Mouse (Mus musculus) lung, postnatal 14 days (tissue): ENCODE measurements at regions not wholly inside any gene's neighbourhood (a gene's known extent, or its start where the extent isn't known, plus 50 kb on each side); places are given as distances from the start of the nearest gene placed in this dataset.
"Not testable (repeated sequence)": the region's sequence is repeated elsewhere in the genome, so short reads cannot be mapped to it uniquely, and the experiment has no call there.

Experiments
- DNase-seq: peaks from one replicate; pipeline ENCODE4 v3.0.0; 2021

DNA sequence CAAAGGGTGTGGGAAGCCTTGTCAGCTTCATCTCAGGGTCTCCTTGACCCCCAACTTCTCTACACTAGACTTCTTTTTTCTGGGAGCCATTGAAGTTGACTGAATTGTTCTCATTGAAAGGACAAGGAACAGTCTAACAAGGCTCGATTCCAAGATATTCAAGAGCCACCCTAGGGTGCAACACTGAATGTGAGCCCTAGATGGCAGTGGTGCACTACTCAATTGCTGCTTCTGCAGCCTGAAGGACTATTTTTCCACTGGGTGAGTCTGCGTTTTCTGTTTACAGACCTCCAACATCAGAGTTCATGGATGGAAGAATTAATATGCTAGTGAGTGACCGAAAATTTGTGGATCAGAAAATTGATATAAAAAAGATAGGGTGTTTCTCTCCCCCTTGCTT, 161.5 kb downstream of the Hpcal1 start:
- DNase-seq = peak; percentile 54

DNA sequence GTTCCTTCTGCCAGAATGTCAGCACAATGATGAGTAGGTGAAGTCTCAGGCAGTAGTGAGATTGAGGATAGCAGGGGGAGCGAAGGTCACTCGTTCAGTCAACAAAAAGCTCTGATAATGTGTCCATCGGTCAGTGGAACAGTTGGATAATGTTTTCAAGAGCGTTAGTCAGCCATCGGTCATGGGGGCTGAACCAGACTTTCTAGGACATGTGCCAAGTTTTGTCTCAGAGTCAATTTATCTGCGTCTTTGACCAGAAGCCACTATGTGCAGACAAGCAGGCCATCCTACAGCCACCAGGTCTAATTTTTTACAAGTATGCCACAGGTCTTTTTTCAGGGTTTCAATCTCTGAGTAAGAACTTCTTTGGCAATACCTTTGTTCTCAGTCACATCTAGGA, 181.8 kb downstream of the Hpcal1 start:
- DNase-seq = not testable (repeated sequence)

DNA sequence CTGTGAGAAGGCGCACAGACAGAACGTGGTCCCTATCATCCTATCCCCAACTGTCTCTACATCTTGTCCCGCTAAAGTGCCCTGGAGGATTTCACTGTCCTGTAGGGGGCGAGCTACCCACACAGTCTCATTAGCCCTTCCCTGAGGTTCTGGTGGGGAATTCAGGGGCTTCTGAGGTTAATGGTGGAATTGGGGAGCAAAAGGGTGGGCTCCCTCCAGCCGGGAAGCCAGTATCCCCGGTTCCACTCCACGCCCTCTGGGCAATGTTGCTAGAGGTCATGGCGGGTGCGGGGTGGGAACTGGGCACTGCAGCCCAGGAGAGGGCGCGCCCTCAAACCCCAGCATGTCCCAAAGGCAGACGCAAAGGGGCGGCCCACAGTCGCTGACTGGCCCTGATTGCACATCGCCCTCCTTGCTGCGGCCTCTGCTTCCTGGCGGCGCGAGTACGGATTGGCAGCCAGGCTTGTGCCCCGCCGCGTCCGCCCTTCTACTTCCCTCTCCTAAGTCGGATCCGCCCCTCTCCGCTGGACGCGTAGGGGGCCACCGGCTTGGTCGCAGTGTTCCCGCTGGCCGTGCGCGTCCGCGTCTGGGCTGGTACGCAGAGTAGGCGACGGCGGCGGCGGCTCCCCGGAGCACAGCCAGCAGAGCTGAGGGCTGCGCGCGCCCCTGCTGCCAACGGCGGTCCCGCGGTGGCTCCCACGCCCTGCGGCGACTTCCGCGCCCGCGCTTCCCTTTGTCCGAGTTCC, 190.9 kb downstream of the Hpcal1 start:
- DNase-seq = peak; percentile 90

DNA sequence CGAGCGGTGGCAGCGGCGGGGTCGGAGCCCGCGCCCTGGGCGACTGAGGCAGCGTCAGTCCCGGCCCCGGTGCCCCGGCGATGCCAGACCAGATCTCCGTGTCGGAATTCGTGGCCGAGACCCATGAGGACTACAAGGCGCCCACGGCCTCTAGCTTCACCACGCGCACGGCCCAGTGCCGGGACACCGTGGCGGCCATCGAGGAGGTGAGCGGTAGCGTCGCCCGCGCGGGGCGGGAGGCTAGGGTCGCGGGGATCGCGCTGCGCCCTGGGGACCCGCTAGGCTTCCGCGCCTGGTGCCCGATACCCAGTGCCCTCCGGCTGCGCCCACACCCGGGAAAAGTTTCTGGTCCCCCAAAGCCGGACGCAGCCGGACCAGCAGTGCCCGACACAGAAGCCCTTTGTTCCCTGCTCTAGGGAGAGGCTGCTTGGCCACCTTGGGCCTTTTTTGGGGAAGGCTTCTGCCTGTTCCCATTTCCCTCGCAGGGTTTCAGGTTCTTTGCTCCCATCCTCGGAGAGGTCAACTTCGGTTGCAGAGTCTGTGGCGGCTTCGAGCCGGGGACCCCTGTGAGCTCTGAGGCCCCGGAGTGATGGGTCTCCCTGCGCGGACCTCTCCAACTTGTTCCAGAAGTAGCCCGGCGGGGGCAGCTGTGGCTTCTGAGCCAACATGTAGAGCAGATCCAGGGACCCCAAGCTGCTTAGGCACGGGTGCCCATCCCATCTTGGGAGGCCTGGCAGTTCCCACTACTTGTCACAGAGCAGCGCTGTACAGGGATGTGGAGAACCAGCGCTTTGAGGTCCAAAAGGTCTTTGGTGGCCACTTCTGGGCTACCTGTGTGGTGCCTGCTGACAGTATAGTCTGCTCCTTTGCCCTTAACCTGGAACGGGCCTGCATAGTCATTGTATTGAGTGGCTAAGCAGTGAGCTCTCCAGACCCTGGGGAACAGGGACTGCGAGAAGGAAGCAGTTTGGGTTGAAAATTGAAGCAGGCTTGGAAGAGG, 191.8 kb downstream of the Hpcal1 start:
- not testable (repeated sequence) for DNase-seq

DNA sequence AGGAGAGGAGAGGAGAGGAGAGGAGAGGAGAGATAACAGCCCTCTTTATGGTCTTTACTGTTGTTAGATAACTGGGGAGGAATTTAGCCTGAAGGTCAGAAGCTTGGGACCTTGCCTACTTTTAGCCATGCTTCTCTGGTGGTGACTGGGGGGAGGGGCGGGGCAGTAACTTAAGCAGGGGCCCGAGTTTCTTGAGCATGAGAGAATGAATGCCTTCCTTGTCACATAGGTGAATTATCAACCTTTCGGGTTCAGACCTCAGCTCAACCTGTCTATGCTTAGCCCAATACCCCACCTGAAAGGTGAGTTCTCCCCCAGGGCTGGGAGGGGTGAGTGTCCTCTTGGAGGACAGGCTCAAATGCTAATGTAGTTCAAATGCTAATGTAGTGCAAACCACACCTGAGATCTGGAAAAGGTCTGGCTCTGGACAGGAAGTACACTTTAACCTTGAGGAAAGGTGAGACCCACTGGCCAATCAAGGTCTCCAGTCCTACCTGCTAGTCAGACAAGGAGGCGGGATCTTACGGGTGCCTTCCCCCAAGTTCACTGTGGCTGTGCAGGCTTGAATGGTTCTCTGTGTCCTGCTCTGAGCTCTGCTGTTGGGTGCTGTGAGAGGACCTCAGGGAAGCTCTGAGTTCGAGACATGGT, 201.1 kb downstream of the Hpcal1 start:
- not testable (repeated sequence) for DNase-seq

DNA sequence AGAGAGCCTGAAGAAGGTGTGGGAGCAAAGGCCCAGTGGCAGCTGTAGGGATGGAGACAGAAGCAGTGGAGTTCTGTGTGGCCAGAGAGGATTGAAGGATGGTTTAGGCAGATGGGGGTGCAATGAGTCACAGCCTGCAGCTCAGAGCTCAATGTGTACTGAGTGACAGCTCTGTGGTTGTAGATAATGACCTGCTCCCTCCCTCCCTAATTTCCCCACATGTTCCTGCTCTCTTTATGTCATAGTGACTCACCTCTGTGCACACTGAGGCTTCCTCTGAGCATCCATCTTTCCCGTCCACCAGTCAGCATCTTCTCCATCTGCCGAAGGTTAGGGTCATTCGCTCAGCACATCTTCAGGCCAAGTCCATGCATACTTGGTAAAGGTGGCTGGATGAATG, 222.4 kb downstream of the Hpcal1 start:
- DNase-seq = not testable (repeated sequence)
